Mouse (Mus musculus) heart, embryonic 15.5 days (tissue): ENCODE measurements around the gene Trim46. TPM values are rescaled to one million over a fixed set of nuclear protein-coding genes. Genes with fewer than 3 reads are reported as not detected.

Source experiments
- ATAC-seq: fragments of 200-750 bp; cut with Nextera tagmentation; replicated peaks from 2 replicates; pipeline ENCODE4 v1.8.0; 2017; ENCODE audit warnings: low read depth, moderate TSS enrichment; ENCODE audit not compliant: insufficient number of reproducible peaks, insufficient read depth, low FRiP score
- H3K27ac ChIP-seq: fragments of 300-500 bp; sonication (generic); 2 replicates; pipeline ENCODE4 v1.5.1; 2015; ENCODE audit warnings: mild to moderate bottlenecking, inconsistent platforms
- H3K27me3 ChIP-seq: fragments of 300-500 bp; sonication (generic); 2 replicates; pipeline ENCODE4 v1.6.1; 2015; ENCODE audit warnings: inconsistent platforms
- H3K36me3 ChIP-seq: fragments of 300-500 bp; sonication (generic); 2 replicates; pipeline ENCODE4 v1.6.1; 2015; ENCODE audit warnings: mild to moderate bottlenecking, inconsistent platforms
- H3K4me1 ChIP-seq: fragments of 300-500 bp; sonication (generic); replicated peaks from 2 replicates; pipeline ENCODE4 v1.6.1; 2015; ENCODE audit warnings: inconsistent platforms
- H3K4me2 ChIP-seq: fragments of 300-500 bp; sonication (generic); 2 replicates; pipeline ENCODE4 v1.6.1; 2015; ENCODE audit warnings: inconsistent platforms, mild to moderate bottlenecking, moderate library complexity
- H3K4me3 ChIP-seq: fragments of 300-500 bp; sonication (generic); 2 replicates; pipeline ENCODE4 v1.5.1; 2015; ENCODE audit warnings: mild to moderate bottlenecking, inconsistent platforms
- H3K9ac ChIP-seq: fragments of 300-500 bp; sonication (generic); 2 replicates; pipeline ENCODE4 v1.6.1; 2015; ENCODE audit warnings: mild to moderate bottlenecking, inconsistent platforms
- H3K9me3 ChIP-seq: fragments of 300-500 bp; sonication (generic); replicated peaks from 2 replicates; pipeline ENCODE4 v1.6.1; 2016; ENCODE audit warnings: inconsistent platforms
- WGBS: fragments of 180-500 bp; shearing (Covaris S2); methylation state at CpG from one replicate; pipeline ENCODE4 v1.1.7; 2015; ENCODE audit warnings: mixed read lengths; 5-methylcytosine and 5-hydroxymethylcytosine counted together
- polyA plus RNA-seq: library from polyadenylated mRNA; unstranded; fragments of >200 nt; fragmentation: Nextera tagmentation; extraction: Ambion mirVana; gene quantifications from 2 replicates; pipeline ENCODE4 v1.2.1, GENCODE M21; 2015

Gene Trim46
- polyA plus RNA-seq, 1 experiment from 2014 or later = 0.79 TPM

GRCm38 (mm10) chr3:89281579-89282290, 35.6 kb upstream of the Trim46 start:
- no peaks in the 10 kb centered on the region for H3K9me3 ChIP-seq
- no peaks in the 10 kb centered on the region for H3K36me3 ChIP-seq
- no peak for ATAC-seq
- H3K27ac ChIP-seq = peak overlapping the region; percentile 92
- 10% methylated on average over 20 of the region's 20 CpGs for WGBS
- H3K4me3 ChIP-seq = peak overlapping the region; percentile 70
- peak overlapping the region; percentile 98 for H3K4me2 ChIP-seq
- no peaks in the 10 kb centered on the region for H3K27me3 ChIP-seq
- peaks cover 47% of the 10 kb centered on the region for H3K4me1 ChIP-seq
- H3K9ac ChIP-seq = peak overlapping the region; percentile 81; the same call in 1 of the 2 replicates

GRCm38 (mm10) chr3:89280606-89281511, 34.8 kb upstream of the Trim46 start, which contains the start of gene Efna1:
TSS of gene Efna1 (minus strand) at chr3:89281142.
- H3K27me3 ChIP-seq = no peaks in the 10 kb centered on the region
- peak within 1 kb of the TSS; percentile 98 for H3K4me2 ChIP-seq
- under 1% methylated on average over 52 of the region's 52 CpGs for WGBS
- peak within 1 kb of the TSS; percentile 81 for H3K9ac ChIP-seq
- peaks cover 3% of the 10 kb centered on the region for H3K36me3 ChIP-seq
- no peak for ATAC-seq
- H3K9me3 ChIP-seq = no peaks in the 10 kb centered on the region
- H3K4me3 ChIP-seq = peak within 1 kb of the TSS; percentile 70
- H3K4me1 ChIP-seq = peaks cover 51% of the 10 kb centered on the region
- peak within 1 kb of the TSS; percentile 92 for H3K27ac ChIP-seq

GRCm38 (mm10) chr3:89280050-89280605, 34.0 kb upstream of the Trim46 start:
- H3K27ac ChIP-seq = peak overlapping the region; percentile 92
- peaks cover 10% of the 10 kb centered on the region for H3K36me3 ChIP-seq
- no peaks in the 10 kb centered on the region for H3K9me3 ChIP-seq
- peak overlapping the region; percentile 81 for H3K9ac ChIP-seq
- H3K4me3 ChIP-seq = peak overlapping the region; percentile 70
- peaks cover 51% of the 10 kb centered on the region for H3K4me1 ChIP-seq
- H3K27me3 ChIP-seq = no peaks in the 10 kb centered on the region
- peak overlapping the region; percentile 98 for H3K4me2 ChIP-seq
- WGBS = 1% methylated on average over 29 of the region's 29 CpGs
- ATAC-seq = no peak

GRCm38 (mm10) chr3:89279153-89279890, 33.2 kb upstream of the Trim46 start:
- WGBS = 2% methylated on average over 35 of the region's 35 CpGs
- Histone ChIP-seq H3K27me3 (no peaks in the 10 kb centered on the region), H3K4me1 (peaks cover 51% of the 10 kb centered on the region), H3K9ac (peak overlapping the region; percentile 81), H3K9me3 (no peaks in the 10 kb centered on the region), H3K4me3 (peak overlapping the region; percentile 70), H3K36me3 (peaks cover 15% of the 10 kb centered on the region), H3K4me2 (peak overlapping the region; percentile 98), H3K27ac (peak overlapping the region; percentile 92)
- peak; percentile 83 for ATAC-seq

- Histone ChIP-seq H3K27me3 (no peaks in the 10 kb centered on the region), H3K4me3 (peak overlapping the region; percentile 70), H3K4me1 (peaks cover 51% of the 10 kb centered on the region), H3K9ac (peak overlapping the region; percentile 81), H3K9me3 (no peaks in the 10 kb centered on the region), H3K4me2 (peak overlapping the region; percentile 98), H3K27ac (peak overlapping the region; percentile 92), H3K36me3 (peaks cover 19% of the 10 kb centered on the region)
- ATAC-seq = no peak
- 16% methylated on average over 8 of the region's 8 CpGs for WGBS
Observed at GRCm38 (mm10) chr3:89278643-89279042, 32.5 kb upstream of the Trim46 start.

- Histone ChIP-seq H3K4me3 (peak overlapping the region; percentile 70), H3K36me3 (peaks cover 19% of the 10 kb centered on the region), H3K9me3 (no peaks in the 10 kb centered on the region), H3K9ac (peak overlapping the region; percentile 81), H3K27ac (peak overlapping the region; percentile 92), H3K27me3 (no peaks in the 10 kb centered on the region), H3K4me2 (peak overlapping the region; percentile 98), H3K4me1 (peaks cover 51% of the 10 kb centered on the region)
- peak; percentile 13 for ATAC-seq
- WGBS = 42% methylated on average over 7 of the region's 7 CpGs
Observed at GRCm38 (mm10) chr3:89278107-89278506, 32.0 kb upstream of the Trim46 start.

GRCm38 (mm10) chr3:89277281-89278021, 31.3 kb upstream of the Trim46 start:
- Histone ChIP-seq H3K4me3 (peak overlapping the region; percentile 70), H3K9me3 (no peaks in the 10 kb centered on the region), H3K27me3 (no peaks in the 10 kb centered on the region), H3K36me3 (peaks cover 23% of the 10 kb centered on the region), H3K9ac (peak overlapping the region; percentile 81), H3K4me2 (peak overlapping the region; percentile 98), H3K27ac (peak overlapping the region; percentile 92), H3K4me1 (peaks cover 51% of the 10 kb centered on the region)
- WGBS = 23% methylated on average over 14 of the region's 14 CpGs
- no peak for ATAC-seq

GRCm38 (mm10) chr3:89276061-89276460, 30.0 kb upstream of the Trim46 start:
- WGBS = 88% methylated on average over 13 of the region's 13 CpGs
- Histone ChIP-seq H3K4me1 (peaks cover 49% of the 10 kb centered on the region), H3K4me2 (peak overlapping the region; percentile 98; the same call in 1 of the 2 replicates), H3K27ac (no peak overlapping the region), H3K27me3 (no peaks in the 10 kb centered on the region), H3K9ac (no peak overlapping the region), H3K4me3 (no peak overlapping the region), H3K9me3 (no peaks in the 10 kb centered on the region), H3K36me3 (peaks cover 31% of the 10 kb centered on the region)
- no peak for ATAC-seq

GRCm38 (mm10) chr3:89271760-89272159, 25.7 kb upstream of the Trim46 start:
- Histone ChIP-seq H3K9ac (no peak overlapping the region), H3K27ac (no peak overlapping the region), H3K9me3 (no peaks in the 10 kb centered on the region), H3K4me2 (no peak overlapping the region), H3K4me1 (peaks cover 45% of the 10 kb centered on the region), H3K27me3 (no peaks in the 10 kb centered on the region), H3K4me3 (no peak overlapping the region), H3K36me3 (peaks cover 31% of the 10 kb centered on the region)
- 50% methylated on average over 6 of the region's 6 CpGs for WGBS
- ATAC-seq = no peak

GRCm38 (mm10) chr3:89270891-89271290, 24.8 kb upstream of the Trim46 start:
- Histone ChIP-seq H3K27ac (peak overlapping the region; percentile 90), H3K4me1 (peaks cover 44% of the 10 kb centered on the region), H3K4me3 (peak overlapping the region; percentile 67; the same call in 1 of the 2 replicates), H3K9me3 (no peaks in the 10 kb centered on the region), H3K27me3 (no peaks in the 10 kb centered on the region), H3K9ac (peak overlapping the region; percentile 76), H3K4me2 (peak overlapping the region; percentile 75), H3K36me3 (peaks cover 28% of the 10 kb centered on the region)
- no peak for ATAC-seq
- 54% methylated on average over 6 of the region's 6 CpGs for WGBS
